Mouse (Mus musculus): ENCODE measurements around the gene Arrdc2.

Gene Arrdc2

DNA sequence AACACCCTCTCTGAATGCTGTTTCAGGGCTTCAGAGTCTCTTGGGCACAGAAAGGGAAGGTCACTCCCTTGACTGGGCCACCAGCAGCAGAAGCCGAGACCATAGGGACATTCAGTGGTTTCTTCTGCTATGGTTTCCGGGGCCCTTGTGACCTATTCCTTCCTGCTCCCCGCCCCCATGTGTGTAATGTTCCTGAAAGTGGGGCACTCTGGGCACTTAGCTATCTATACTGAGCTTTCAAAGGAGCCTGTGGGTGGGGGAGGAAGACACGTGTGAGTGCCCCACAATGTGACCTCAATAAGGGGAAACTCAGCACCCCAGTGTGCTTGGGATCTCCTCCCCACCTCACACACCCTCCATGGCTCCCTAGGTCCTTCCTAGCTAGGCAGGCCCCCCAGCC, 33.0 kb downstream of the Arrdc2 start:
- no peak for DNase-seq

DNA sequence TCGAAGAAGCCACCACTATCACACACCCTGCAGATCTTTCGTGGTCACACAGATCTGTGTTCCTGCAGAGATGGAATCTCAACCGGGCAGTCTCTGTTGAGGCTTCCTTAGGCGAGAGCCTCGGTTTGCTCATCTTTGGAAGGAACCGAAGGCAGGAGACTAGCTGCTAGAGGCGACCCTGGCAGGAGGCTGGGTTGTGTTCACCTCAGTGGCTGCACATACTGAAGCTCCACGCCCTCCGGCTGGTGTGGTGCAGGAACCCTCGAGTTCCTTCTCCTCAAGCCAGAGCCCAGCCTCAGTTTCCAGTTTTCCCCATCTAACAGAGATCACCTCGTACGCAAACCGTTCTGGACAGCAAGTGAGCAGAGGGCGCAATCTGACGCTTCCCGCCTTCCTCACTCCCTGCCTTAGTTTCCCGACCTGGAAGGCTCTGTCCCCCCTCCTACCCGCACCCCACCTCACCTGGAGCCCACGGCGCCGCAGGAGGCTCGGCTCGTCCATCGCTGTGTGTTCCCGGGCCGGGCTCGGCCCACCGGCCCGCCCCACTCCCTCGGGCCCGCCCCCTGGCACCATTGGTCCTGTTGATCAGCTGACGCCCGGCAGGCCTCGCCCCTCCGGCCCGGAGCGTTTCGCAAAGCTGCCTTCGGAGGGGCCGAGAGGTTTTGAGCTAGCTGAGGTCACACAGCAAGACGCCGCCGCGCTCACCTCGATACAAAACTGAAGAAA, 34.9 kb downstream of the Arrdc2 start, which contains the start of gene Mast3:
Gene Mast3 (minus strand): TSS at position 574 of the 726 bp plus-strand sequence.
- DNase-seq: peak; percentile 87

DNA sequence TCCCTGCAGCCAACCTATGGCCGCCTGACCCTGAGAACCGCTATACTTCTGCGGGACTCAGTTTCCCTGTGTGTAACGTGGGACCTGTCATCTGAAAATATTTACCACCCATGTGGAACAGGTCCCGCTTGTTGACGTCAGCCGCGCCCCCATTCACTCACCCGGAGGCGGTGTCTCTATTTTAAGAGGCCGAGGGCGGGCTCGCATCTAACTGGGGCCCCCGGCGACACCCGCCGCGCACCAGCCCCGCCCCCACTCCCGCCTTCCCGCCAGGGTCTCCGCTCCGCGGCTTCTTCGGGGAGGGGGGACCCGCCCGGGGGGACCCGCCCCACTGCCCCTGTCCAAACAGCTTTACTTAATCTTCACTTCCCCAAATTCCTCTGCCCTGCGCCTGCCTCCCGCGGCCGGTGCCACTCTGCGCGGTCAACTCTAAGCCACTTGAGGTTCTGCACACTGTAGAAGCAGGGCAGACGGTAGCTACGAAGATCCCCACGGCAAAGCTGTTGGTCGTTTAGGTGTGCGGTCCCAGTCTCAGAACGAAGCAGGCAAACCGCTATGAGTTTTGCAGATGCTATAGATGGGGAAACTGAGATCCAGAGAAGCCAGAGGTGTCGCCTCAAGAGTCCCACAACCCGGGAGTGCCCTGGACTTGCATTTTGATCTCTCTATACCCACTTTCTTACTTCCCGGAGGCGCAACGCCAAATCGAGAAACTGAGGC, 35.6 kb downstream of the Arrdc2 start:
- peak; percentile 34 for DNase-seq

DNA sequence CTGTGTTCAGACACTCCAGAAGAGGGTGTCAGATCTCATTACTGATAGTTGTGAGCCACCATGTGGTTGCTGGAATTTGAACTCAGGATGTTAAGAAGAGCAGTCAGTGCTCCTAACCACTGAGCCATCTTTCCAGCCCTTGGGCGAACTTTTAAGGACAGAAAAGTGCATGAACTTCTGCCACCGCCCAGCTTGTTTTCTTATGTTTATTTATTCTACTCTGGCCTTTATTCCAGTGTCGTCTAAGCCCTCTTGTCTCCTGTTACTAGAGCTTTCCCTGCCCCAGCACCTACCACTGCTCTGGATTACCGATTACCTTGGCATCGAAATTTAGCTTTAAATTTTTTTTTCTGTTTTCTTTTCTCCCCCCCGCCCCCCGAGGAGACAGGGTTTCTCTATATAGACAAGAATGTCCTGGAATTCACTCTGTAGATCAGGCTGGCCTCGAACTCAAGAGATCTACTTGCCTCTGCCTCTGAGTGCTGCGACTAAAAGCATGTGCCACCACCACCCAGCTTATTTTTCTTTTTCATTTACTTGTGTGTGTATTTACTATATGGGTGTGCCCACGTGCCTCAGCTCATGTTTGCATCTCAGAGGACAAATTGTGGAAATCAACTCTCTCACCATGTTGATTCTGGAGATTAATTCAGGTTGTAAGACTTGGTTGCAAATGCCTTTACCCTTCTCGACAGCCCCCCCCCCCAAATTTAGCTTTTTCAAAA, 36.6 kb downstream of the Arrdc2 start:
- no peak for DNase-seq

DNA sequence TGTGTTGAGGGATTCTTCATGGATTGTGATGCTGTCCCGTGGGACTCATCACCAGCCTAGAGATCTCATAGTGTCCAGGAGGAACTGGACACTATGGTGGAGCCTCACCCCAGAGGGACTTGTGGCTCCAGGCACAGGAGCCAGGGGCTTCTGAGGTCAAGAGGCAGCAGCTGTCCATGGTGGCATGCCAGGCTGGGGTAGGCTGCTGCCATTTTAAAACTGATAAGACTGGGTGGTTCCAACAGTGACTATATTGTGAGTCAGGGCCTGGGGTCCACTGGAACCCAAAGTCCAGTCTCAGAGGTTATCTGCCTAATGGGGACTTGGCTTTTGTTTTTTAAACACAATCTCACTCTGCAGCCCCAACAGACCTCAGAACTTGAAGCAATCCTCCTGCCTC, 37.7 kb downstream of the Arrdc2 start:
- DNase-seq: no peak

DNA sequence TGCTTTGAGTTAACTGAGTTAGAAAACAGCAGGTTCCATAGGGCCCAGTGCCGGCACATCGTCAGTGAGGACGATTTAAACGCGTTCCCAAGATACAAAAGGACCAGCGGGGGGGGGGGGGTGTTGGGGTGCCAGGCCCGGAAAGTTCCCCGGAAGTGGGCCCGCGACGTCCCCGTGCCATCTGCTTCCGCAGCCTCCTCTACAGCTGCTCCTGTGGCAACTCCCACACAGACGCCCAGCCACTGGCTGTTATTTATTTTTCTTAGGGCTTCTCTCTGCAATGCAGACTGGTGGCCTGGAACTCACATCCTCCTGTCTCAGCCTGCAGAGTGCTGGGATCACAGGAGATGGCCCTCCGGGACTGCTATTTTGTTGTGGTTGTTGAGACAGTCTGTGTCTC, 38.4 kb downstream of the Arrdc2 start:
- no peak for DNase-seq

DNA sequence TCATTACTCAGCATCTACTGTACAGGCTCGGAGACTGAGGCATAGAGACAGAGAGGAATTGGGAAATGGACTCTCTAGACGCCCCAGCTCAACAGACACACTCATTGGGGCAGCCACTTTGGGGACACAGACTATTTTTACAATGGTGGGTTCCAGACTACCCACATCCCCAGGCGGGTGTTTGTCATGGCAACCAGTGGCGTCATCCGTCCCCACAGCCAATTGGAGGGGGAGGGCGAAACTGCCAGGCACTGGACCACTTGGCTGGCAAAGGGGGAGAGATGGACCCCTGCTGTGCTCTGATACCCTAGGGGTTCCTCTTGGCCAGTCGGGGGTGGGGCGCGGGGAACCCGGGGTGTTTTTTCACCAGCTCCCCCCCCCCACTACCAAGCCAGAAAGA, 38.9 kb downstream of the Arrdc2 start:
- no peak for DNase-seq

DNA sequence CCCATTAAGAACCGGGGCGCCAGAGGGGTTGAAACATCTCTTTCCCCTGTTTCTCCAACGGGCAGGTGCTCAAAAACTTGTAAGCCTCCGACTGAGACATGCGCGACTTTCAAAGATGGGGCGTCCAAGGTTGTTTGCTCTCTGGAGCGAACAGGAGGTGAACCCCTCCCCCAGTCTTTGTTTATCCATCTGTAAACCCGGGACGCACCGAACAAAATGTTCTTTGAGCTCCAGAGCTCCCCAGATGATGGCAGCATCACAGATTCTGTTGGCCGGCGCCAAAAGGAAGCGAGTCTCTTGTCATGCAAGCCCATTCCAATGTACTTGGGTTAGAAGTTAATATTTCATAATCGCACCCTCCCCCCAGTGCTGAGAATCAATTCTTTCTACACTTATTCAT, 41.2 kb downstream of the Arrdc2 start:
- DNase-seq: peak; percentile 63

DNA sequence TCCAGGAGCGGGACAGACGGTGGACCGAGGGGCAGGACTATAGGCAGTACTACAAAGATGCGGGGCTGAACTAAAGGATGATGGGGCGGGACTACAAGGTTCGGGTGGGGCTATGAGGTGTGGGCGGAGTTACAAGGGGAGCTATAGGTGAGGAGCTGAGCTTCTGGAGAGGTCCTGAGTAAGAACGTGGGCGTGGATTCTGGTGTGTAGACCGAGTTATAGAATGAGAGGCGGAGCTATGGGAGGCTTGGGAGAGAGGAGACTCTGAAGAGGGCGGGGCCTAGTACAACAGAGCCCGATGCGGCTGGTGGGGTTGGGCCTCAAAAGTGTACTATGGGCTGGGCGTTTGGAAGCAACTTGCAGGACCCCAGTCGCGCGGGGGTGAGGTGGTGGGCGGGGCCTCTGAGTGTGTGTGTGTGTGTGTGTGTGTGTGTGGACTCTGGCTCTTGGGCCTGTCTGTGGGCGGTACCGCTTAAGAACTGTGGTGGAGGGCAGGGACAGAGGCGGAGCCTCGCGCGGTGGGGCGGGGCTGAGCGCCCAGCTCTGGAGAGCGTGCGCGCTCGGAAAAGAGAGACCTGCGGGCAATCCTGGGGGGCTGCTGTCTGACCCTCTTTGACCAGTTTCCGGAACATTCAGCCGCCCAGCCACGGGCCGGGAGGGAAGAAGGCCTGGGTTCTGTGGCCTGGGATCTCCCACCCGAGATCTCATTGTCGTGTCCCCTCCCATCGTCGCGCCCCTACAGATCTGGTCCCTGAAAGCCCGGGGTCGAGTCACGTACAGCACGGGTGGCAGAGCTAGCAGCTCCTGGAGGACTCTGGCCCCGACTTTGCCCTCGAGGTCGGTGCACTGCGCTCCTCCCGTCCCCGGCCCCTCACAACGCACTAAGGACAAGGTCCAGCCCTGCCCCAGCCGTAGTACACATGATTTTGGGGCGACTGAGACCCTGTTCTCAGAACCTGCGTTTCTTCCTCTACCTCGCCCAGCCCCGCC, 42.1 kb downstream of the Arrdc2 start:
- peak; percentile 92 for DNase-seq

DNA sequence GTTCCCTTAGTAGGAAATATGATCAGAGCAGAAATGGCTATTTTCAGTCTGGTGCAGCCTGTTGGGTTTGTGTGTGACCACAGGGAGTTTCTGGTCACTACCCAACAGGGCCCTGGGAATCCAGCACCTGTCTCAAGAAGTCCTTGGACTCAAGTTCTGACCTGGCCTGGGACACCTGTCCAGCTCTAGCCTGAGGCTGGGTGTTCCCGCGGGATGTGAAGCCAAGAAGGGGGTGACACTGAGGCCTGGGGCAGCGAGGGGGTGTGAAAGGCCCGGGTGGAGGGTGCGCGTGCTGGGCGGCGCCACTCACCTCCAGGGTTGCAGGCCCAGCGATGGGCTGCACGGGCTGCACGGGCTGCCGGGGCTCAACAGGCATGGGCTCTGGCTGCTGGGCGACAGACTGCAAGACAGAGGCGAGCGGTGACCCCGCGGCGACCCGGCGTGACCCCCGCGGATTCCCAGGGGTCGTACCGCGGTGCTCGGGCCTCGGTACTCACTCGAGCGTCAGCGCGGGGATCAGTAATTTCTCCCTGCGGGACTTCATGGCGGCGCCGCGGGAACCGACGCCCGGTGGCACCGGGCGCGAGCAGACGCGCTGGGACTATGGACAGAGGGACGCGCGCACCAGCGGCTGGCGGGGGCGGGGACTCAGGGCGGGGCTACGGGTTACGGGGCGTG, 43.0 kb downstream of the Arrdc2 start:
- no peak for DNase-seq

DNA sequence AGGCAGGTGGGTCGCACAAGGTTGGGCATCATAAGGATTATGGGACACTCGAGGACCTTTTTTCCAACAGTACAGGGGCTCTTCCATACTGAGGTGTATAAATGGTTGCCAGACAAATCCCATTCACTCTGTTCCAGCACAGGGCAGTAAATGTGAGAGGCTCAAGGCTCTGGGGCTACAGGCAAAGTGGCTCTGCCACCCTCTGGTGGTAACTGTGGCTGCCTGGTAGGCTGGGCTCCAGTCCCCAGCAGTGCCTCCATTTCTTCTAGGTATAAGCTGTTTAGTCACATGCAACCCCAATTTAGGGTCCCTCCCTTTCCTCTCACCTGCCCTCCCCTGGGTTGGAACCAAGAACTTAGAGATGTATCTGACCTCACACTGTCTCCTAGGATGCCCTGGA, 44.1 kb downstream of the Arrdc2 start:
- no peak for DNase-seq

DNA sequence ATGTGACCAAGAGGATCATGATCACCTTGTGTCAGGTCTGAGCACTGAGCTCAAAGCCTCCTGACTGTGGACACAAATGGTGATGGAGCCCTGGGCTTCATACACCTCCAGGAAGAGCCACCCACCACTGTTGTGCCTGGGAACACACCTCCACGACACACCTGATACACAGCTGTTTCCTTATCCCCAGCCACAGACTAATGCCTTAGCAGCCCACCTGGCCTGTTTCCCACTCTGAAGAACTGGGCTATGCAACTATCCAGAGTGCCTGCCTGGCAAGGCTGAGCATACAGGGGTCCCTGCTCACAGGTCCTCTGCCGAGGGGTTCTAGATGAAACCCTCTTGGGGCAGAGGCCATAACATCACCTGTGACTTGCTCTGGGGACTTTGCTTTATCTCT, 45.3 kb downstream of the Arrdc2 start:
- DNase-seq: no peak

DNA sequence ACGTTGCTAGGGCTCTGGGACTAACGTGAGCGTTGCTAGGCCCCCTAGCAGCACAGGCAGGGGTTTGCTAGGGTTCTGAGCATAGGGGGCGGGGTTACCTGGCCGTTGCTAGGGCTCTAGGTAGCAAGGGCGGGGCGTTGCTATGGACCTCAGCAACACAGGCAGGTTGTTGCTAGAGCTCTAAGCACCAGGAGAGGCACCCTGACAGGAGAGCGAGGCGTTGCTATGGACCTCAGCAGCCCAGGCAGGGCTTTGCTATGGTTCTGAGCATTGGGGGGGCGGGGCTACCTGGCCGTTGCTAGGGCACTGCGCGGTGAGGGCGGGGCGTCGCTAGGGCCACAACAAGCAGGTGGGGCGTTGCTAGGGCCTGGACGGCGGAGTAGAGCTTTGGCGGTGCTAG, 46.8 kb downstream of the Arrdc2 start:
- peak; percentile 91 for DNase-seq

DNA sequence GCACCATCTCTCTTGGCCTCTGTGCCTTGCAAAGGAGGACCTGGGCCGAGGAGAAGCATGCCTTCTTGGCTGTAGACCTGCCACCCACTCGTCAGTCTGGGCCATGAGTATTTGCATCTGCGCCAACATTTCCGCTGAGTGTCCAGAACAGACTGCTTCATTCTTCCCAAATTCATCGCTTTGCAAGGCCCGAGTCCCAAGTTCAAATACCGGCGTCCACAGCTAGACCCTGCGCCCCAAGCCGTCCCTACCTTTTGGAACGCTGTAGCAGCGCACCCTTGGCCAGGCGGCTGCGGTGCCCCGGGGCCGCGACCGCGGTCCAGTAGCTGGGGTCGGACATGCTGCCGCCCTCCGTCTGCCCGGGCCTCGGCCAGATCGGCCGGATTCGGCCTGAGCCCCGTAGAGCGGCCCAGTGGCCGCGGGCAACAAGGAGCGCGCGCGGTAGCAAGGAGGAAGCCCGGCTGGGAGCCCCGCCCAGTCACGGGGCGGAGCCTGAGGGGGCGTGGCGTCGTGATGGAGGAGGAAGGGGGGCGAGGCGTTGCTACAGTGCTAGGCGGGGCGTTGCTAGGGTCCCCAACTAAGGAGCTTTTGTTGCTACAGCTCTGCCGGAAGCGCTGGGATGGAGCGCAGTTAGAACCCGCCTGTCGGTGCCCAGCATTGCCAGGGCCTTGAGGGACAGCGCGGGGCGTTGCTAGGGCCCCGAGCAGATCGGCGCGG, 47.4 kb downstream of the Arrdc2 start:
- peak; percentile 99 for DNase-seq

DNA sequence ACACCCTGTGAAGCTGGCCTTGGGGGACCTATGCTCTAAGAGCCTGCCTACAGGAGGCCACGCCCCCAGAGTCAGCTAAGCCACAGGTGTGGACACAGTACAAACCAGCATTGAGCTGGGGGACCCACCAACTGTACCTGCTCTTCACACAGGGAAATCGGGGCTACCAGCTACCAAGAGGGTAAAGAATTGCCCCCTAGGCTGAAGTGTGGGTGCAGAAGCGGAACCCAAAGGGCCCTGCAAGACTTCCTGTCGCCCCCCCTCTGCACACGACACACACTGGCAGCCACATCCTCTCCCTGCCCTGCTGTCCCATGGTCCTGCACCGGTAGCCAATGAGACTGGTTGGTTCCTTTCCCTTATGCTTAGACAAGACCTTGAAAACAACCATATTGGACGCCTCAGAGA, 48.2 kb downstream of the Arrdc2 start:
- no peak for DNase-seq

DNA sequence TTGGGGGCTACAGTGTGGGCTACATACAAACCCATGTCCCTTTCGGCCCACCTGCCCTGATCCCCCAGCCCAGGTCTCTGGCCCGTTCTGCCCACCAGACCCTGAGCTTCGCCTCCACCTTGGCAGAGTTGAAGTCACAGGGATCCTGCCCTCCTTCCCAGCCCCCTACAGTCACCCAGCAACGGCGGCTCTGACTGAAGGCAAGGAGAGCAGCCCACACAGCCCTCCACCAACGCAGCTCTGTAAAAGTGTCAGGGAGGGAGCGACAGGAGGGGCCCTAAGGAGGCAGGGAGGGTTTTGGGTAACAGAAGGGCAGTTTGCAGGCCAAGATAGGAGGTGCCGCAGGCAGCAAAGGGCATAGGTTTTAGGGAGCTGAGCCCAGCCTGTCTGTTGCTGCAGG, 48.7 kb downstream of the Arrdc2 start:
- no peak for DNase-seq

DNA sequence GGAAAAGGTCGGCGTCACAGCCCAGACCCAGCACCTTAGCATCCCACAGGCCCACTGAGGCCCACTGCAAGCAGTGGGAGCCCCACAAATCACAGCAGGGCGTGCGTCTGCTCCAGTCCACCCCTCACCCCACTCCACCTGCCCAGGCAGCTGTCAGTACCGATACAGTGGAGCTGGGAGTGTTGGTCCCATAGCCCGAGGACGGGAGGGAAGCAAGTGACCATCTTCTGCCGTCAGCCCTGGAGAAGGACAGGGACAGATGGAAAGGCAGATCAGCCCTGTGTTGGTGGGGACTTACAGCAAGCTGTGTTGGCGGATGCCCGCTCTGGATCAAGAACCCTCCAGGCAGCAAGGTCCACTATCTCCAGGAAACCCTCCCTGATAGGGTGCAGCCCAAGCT, 50.5 kb downstream of the Arrdc2 start:
- no peak for DNase-seq

DNA sequence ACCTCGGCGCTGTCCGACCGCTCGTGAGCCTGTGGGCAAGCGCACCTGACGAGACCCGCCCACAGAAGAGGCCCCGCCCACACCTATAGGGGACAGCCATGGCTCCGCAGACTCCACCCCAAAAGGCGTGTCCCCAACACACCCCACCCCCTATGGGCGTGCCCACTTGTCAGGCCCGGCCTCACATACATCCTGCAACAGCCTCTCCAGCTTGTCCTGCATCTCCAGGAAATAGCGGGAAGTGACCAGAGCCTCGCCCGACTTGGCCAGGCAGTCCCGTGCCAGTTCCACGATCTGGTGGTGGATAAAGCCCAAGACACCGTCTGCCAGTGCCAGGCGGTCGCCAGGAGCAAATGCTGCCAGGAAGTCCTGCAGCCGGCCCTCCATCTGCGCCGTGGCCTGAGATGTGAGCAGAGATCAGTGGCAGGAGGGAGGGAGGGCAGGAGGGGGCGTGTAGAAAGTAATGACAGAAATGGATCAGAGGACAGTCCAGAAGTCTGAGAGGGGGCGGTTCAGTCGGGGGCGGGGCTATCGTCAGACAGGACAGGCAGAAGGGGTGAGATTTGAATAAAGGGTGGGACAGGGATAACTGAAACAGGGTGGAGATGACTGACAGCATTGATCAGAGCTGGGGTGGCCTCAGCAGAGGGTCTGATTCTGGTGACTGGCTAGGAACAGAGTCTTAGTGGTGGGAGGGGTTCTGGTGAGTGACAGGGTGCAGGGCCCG, 51.4 kb downstream of the Arrdc2 start:
- DNase-seq: peak; percentile 42

DNA sequence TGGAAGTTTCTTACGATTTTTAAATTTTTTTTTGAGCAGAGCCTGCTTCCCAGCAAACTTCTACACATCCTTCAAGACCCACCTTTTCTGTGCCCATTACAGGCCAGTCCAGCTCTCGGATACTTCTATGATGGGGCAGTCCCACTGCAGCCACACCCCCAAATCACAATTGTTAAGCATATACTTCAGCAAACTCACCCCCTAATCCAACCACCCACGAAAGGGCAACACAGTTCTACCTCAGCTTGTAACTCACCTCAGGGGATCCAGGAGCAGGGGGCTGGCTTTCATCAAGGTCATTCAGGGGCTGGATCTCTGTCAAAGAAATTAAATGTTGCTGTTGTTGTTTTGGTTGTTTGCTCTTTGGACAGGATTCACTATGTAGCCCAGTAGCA, 52.5 kb downstream of the Arrdc2 start:
- DNase-seq: no peak

DNA sequence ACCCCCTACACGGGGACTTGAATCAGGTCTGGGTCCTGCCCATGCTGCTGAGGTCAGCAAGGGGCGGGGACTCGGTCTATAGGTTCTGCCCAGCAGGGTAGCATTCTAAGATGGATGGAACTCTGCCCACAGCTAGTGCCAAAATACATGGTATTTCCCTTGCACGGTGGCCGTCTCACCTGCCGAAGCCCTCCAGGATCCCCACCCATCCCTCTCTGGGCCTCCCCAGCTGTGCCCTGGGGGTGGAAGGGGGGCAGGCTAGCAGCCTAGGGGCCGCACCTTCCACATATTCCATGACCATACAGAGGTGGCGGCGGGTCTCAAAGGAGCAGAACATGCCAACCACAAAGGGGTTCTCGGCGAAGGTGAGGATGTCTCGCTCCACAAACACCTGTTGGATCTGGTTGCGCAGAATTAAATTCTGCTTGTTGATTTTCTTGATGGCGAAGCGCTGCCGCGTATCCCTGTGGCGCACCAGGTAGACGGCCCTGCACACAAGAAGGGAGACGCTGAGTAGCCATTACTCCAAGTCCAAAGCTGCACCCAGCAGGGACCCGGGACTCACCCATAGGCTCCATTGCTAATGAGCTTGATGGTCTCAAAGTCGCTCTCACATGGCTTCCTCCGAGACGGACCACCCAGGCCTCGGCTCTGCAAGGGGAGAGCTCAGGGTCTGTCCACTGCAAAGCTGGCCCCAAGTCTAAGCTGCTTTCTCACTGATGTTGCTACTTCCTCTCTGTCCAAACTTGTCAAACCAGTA, 53.0 kb downstream of the Arrdc2 start:
- no peak for DNase-seq
